Mouse (Mus musculus) heart, embryonic 16.5 days (tissue): Measurements from ENCODE around the gene Srsf5. TPM values are rescaled to one million over a fixed set of nuclear protein-coding genes. Genes with fewer than 3 reads are reported as not detected.

ENCODE experiments used
- ATAC-seq: fragments of 200-750 bp; cut with Nextera tagmentation; replicated peaks from 2 replicates; pipeline ENCODE4 v1.8.0; 2017; ENCODE audit warnings: moderate number of reproducible peaks; ENCODE audit not compliant: insufficient read depth, low FRiP score; ENCODE audit errors: extremely low read depth
- H3K27ac ChIP-seq: fragments of 300-500 bp; sonication (generic); 2 replicates; pipeline ENCODE4 v1.5.1; 2014; ENCODE audit warnings: mild to moderate bottlenecking, low read length, control low read depth, moderate library complexity
- H3K27me3 ChIP-seq: fragments of 300-500 bp; sonication (generic); 2 replicates; pipeline ENCODE4 v1.6.1; 2014; ENCODE audit warnings: low read length, mixed read lengths; ENCODE audit not compliant: control insufficient read depth, insufficient read depth
- H3K36me3 ChIP-seq: fragments of 300-500 bp; sonication (generic); 2 replicates; pipeline ENCODE4 v1.6.1; 2014; ENCODE audit not compliant: control insufficient read depth, insufficient read depth
- H3K4me1 ChIP-seq: fragments of 300-500 bp; sonication (generic); 2 replicates; pipeline ENCODE4 v1.6.1; 2014; ENCODE audit warnings: low read length, mixed read lengths; ENCODE audit not compliant: control insufficient read depth, insufficient read depth
- H3K4me2 ChIP-seq: fragments of 300-500 bp; sonication (generic); 2 replicates; pipeline ENCODE4 v1.6.1; 2014; ENCODE audit warnings: low read depth, mild to moderate bottlenecking, control low read depth, low read length
- H3K4me3 ChIP-seq: fragments of 300-500 bp; sonication (generic); 2 replicates; pipeline ENCODE4 v1.5.1; 2014; ENCODE audit warnings: mild to moderate bottlenecking, control low read depth, low read length
- H3K9ac ChIP-seq: fragments of 300-500 bp; sonication (generic); 2 replicates; pipeline ENCODE4 v1.6.1; 2014; ENCODE audit warnings: low read length, control low read depth
- H3K9me3 ChIP-seq: fragments of 300-500 bp; sonication (generic); replicated peaks from 2 replicates; pipeline ENCODE4 v1.6.1; 2016; ENCODE audit warnings: low read length; ENCODE audit not compliant: control insufficient read depth
- WGBS: fragments of 180-500 bp; shearing (Covaris S2); extraction: QIAGEN DNeasy Blood & Tissue Kit; methylation state at CpG from one replicate; pipeline ENCODE4 v1.1.7; 2014; 5-methylcytosine and 5-hydroxymethylcytosine counted together
- polyA plus RNA-seq: library from polyadenylated mRNA; unstranded; fragments of >200 nt; fragmentation: Nextera tagmentation; extraction: Ambion mirVana; gene quantifications from 2 replicates; pipeline ENCODE4 v1.2.1, GENCODE M21; 2015

The Srsf5 gene
- polyA plus RNA-seq, 1 experiment from 2014 or later, result 345 TPM

- H3K9ac ChIP-seq, result no peak overlapping the region
- H3K27ac ChIP-seq, result no peak overlapping the region
- H3K27me3 ChIP-seq, result no peaks in the 10 kb centered on the region
- H3K36me3 ChIP-seq, result peaks cover 57% of the 10 kb centered on the region
- no peak overlapping the region for H3K4me3 ChIP-seq
- H3K4me2 ChIP-seq, result no peak overlapping the region
- 77% methylated on average over 3 of the region's 3 CpGs for WGBS
- H3K9me3 ChIP-seq, result no peaks in the 10 kb centered on the region
- H3K4me1 ChIP-seq, result peaks cover 9% of the 10 kb centered on the region
- ATAC-seq, result no peak
Measured at GRCm38 (mm10) chr12:80956039-80956438, 10.7 kb downstream of the Srsf5 start.

GRCm38 (mm10) chr12:80957961-80958360 lies 12.7 kb downstream of the Srsf5 start:
- H3K27ac ChIP-seq, result no peak overlapping the region
- ATAC-seq, result no peak
- H3K36me3 ChIP-seq, result peaks cover 44% of the 10 kb centered on the region
- H3K4me1 ChIP-seq, result no peaks in the 10 kb centered on the region
- H3K9ac ChIP-seq, result no peak overlapping the region
- WGBS, result 78% methylated on average over 4 of the region's 4 CpGs
- H3K4me2 ChIP-seq, result no peak overlapping the region
- H3K4me3 ChIP-seq, result no peak overlapping the region
- H3K9me3 ChIP-seq, result no peaks in the 10 kb centered on the region
- no peaks in the 10 kb centered on the region for H3K27me3 ChIP-seq

DNA sequence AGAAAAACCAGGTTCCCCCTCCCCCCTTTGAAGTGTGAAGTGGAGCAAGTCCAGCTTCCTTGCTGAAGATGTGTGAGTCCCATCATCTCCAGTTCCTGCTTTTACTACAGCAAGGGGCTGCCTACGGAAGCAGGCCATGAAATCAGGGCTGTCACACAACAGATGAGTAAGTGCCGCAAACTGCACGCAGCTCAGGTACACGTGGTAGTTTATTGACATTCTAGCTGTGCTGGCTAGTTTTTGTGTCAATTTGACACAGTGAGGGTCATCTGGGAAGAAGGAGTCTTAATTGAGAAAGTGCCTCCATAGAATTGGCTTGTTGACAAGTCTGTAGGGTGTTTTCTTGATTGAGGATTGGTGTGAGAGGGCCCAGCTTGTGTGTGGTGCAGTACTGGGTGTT lies 17.3 kb downstream of the Srsf5 start:
- Histone ChIP-seq H3K4me3 (no peak overlapping the region), H3K27me3 (no peaks in the 10 kb centered on the region), H3K4me2 (no peak overlapping the region), H3K9ac (no peak overlapping the region), H3K9me3 (no peaks in the 10 kb centered on the region), H3K36me3 (peaks cover 7% of the 10 kb centered on the region), H3K27ac (no peak overlapping the region), H3K4me1 (no peaks in the 10 kb centered on the region)
- no peak for ATAC-seq
- 72% methylated on average over 4 of the region's 4 CpGs for WGBS

GRCm38 (mm10) chr12:80966059-80966838 lies 20.9 kb downstream of the Srsf5 start:
- Histone ChIP-seq H3K9me3 (no peaks in the 10 kb centered on the region), H3K4me3 (no peak overlapping the region)
- WGBS, result 73% methylated on average over 11 of the region's 11 CpGs

GRCm38 (mm10) chr12:80967918-80968317 lies 22.6 kb downstream of the Srsf5 start:
- no peak for ATAC-seq
- no peaks in the 10 kb centered on the region for H3K4me1 ChIP-seq
- H3K36me3 ChIP-seq, result no peaks in the 10 kb centered on the region
- WGBS, result 85% methylated on average over 9 of the region's 9 CpGs
- H3K27me3 ChIP-seq, result no peaks in the 10 kb centered on the region
- H3K4me2 ChIP-seq, result no peak overlapping the region
- no peak overlapping the region for H3K4me3 ChIP-seq
- H3K9me3 ChIP-seq, result no peaks in the 10 kb centered on the region
- no peak overlapping the region for H3K27ac ChIP-seq
- H3K9ac ChIP-seq, result no peak overlapping the region

More at GRCm38 (mm10) chr12:80966059-80966838, 20.9 kb downstream of the Srsf5 start:
- H3K27me3 ChIP-seq, result no peaks in the 10 kb centered on the region
- H3K9ac ChIP-seq, result no peak overlapping the region
- no peak overlapping the region for H3K4me2 ChIP-seq
- ATAC-seq, result no peak
- H3K4me1 ChIP-seq, result no peaks in the 10 kb centered on the region
- H3K36me3 ChIP-seq, result no peaks in the 10 kb centered on the region
- H3K27ac ChIP-seq, result no peak overlapping the region

- WGBS, result 68% methylated on average over 5 of the region's 5 CpGs
Measured at GRCm38 (mm10) chr12:80968605-80969004, 23.3 kb downstream of the Srsf5 start, which contains the start of gene Slc10a1. Slc10a1 (minus strand) TSS chr12:80968705.

DNA sequence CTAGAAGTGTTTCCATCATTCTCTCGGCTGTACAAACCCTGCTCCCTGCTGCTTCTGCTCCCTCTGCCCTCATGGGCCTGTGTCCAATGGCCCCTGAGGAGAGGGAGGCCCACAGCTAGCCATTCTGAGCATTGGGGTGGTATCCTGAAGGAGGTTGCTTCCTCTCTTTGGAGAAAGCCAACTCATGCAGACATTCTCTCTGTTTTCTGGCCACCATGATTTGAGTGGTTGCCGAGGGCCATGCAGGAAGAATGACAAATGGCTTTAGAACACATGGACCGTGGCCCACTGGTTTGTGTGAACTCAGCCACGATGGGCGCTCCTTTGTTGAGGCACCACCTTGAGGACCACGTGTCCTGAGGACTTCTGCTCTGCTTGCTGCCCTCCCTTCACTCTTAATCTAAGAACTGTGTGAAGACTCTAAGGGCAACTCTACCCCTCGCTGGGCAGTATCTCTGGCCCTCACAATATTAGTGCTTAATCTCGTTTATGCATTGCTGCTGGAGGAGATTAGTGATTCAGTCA lies 24.9 kb downstream of the Srsf5 start:
- H3K4me1 ChIP-seq, result no peaks in the 10 kb centered on the region
- ATAC-seq, result no peak
- H3K4me2 ChIP-seq, result no peak overlapping the region
- no peaks in the 10 kb centered on the region for H3K36me3 ChIP-seq
- WGBS, result 67% methylated on average over 8 of the region's 8 CpGs
- no peak overlapping the region for H3K4me3 ChIP-seq
- no peak overlapping the region for H3K9ac ChIP-seq
- no peaks in the 10 kb centered on the region for H3K27me3 ChIP-seq
- H3K9me3 ChIP-seq, result no peaks in the 10 kb centered on the region
- H3K27ac ChIP-seq, result no peak overlapping the region

More at GRCm38 (mm10) chr12:80968605-80969004, 23.3 kb downstream of the Srsf5 start, which contains the start of gene Slc10a1:
- Histone ChIP-seq H3K4me2 (no peak within 1 kb of the TSS), H3K27ac (no peak within 1 kb of the TSS), H3K27me3 (no peaks in the 10 kb centered on the region), H3K36me3 (no peaks in the 10 kb centered on the region), H3K4me3 (no peak within 1 kb of the TSS), H3K9me3 (no peaks in the 10 kb centered on the region), H3K4me1 (no peaks in the 10 kb centered on the region), H3K9ac (no peak within 1 kb of the TSS)
- no peak for ATAC-seq

DNA sequence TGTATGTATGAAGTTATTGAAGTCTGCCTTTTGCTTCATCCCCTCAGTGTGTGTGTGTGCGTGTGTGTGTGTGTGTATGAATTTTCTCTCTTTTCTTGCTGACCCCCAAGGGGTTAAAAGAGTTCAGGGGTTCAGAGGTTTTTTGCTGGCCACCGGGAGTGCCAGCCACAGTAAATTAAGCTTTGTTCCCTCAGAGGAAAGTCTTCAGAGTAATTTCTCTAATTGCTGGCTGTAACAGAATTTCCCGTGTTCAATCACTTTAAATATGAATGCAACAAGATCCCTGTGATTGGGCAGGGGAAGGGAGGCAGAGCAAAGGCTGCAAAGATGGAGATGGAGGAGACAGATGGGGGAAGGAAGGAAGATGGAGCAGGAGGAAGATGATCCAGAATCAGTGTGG lies 26.5 kb downstream of the Srsf5 start:
- H3K27me3 ChIP-seq, result no peaks in the 10 kb centered on the region
- no peaks in the 10 kb centered on the region for H3K36me3 ChIP-seq
- no peak overlapping the region for H3K9ac ChIP-seq
- no peak for ATAC-seq
- no peaks in the 10 kb centered on the region for H3K4me1 ChIP-seq
- no peaks in the 10 kb centered on the region for H3K9me3 ChIP-seq
- H3K4me3 ChIP-seq, result no peak overlapping the region
- WGBS, result 39% methylated on average over 3 of the region's 3 CpGs
- no peak overlapping the region for H3K4me2 ChIP-seq
- H3K27ac ChIP-seq, result no peak overlapping the region

GRCm38 (mm10) chr12:80975939-80976671 lies 30.8 kb downstream of the Srsf5 start:
- no peak for ATAC-seq
- Histone ChIP-seq H3K27me3 (no peaks in the 10 kb centered on the region), H3K4me1 (no peaks in the 10 kb centered on the region), H3K36me3 (no peaks in the 10 kb centered on the region), H3K27ac (no peak overlapping the region), H3K4me3 (no peak overlapping the region), H3K9ac (no peak overlapping the region), H3K4me2 (no peak overlapping the region), H3K9me3 (no peaks in the 10 kb centered on the region)
- 81% methylated on average over 11 of the region's 11 CpGs for WGBS
